Mouse (Mus musculus) liver, embryonic 13.5 days (tissue): Measurements from ENCODE around the gene Armc10. TPM values are rescaled to one million over a fixed set of nuclear protein-coding genes. Genes with fewer than 3 reads are reported as not detected.

Experiments used
- polyA plus RNA-seq: library from polyadenylated mRNA; unstranded; fragments of >200 nt; fragmentation: Nextera tagmentation; extraction: Ambion mirVana; gene quantifications from 2 replicates; pipeline ENCODE4 v1.2.1, GENCODE M21; 2015

Armc10 gene
- polyA plus RNA-seq, 1 experiment from 2014 or later: 9.8 TPM

Other genes starting within 250 kb of the Armc10 start
- gene Ccdc146, start 221.1 kb upstream of the Armc10 start, polyA plus RNA-seq: not detected in 2 replicates
- gene Fam185a, start 220.9 kb upstream of the Armc10 start, polyA plus RNA-seq: 4.1 and 4.8 TPM in 2 replicates
- gene Lrrc17, start 102.3 kb upstream of the Armc10 start, polyA plus RNA-seq: 2.4 and 2.5 TPM in 2 replicates
- gene Fbxl13, start 179 bp upstream of the Armc10 start, polyA plus RNA-seq: 0.13 and 0.22 TPM in 2 replicates
- 1.2 and 1.9 TPM in 2 replicates for gene Napepld, start 55.6 kb downstream of the Armc10 start, polyA plus RNA-seq
- gene Pmpcb, start 91.3 kb downstream of the Armc10 start, polyA plus RNA-seq: 51.5 and 58.1 TPM in 2 replicates
- gene Dnajc2, start 139.4 kb downstream of the Armc10 start, polyA plus RNA-seq: 56.8 and 63.1 TPM in 2 replicates
- gene Psmc2, start 139.5 kb downstream of the Armc10 start, polyA plus RNA-seq: 183 and 200 TPM in 2 replicates
- gene Slc26a5, start 219.8 kb downstream of the Armc10 start, polyA plus RNA-seq: not detected in 2 replicates